21 mouse cellular contexts compared by ENCODE assay signal in genomic region chr9:79880031-79880430, GRCm38 (mm10).
DNase-seq lines count a peak whose midpoint lies in the region; ATAC-seq lines count a peak whose summit lies in the region.
"Had no signal": no experiment of that assay in that cellular context is flagged by ENCODE, and none has a peak within 500 bp of the region (broad histone marks: within the 10 kb centered on the region; RNA-seq: fewer than 3 reads in every experiment).

No protein-coding gene starts in this region.

- ATAC-seq in heart, embryonic 13.5 days (ENCODE audit: extremely low read depth, insufficient number of reproducible peaks, low FRiP score, low TSS enrichment) = no peak
- ATAC-seq in intestine, embryonic 16.5 days = no peak
- ATAC-seq: forebrain, embryonic 13.5 days; forebrain, embryonic 16.5 days had no signal

- H3K27ac ChIP-seq in heart, embryonic 13.5 days (replicated peaks) = 0 out of 2 replicates have a peak overlapping the region, but pooled peaks have one; percentile 14
- no peak overlapping the region for H3K27ac ChIP-seq in intestine, embryonic 16.5 days (ENCODE audit: low read length)
- H3K27ac ChIP-seq: forebrain, embryonic 10.5 days; forebrain, embryonic 13.5 days; hindbrain, embryonic 12.5 days; hindbrain, embryonic 15.5 days had no signal

- H3K9ac ChIP-seq in heart, embryonic 13.5 days = no peak overlapping the region
- no peak overlapping the region for H3K9ac ChIP-seq in intestine, embryonic 16.5 days (ENCODE audit: low read depth, low read length)
- H3K9ac ChIP-seq: forebrain, embryonic 13.5 days; heart, embryonic 12.5 days; hindbrain, embryonic 12.5 days; hindbrain, embryonic 15.5 days had no signal

- H3K9me3 ChIP-seq in heart, embryonic 13.5 days = no peaks in the 10 kb centered on the region
- H3K9me3 ChIP-seq in intestine, embryonic 16.5 days (ENCODE audit: control insufficient read depth, low read length) = no peaks in the 10 kb centered on the region
- H3K9me3 ChIP-seq: forebrain, embryonic 10.5 days; forebrain, embryonic 13.5 days; heart, embryonic 12.5 days; hindbrain, embryonic 12.5 days; hindbrain, embryonic 15.5 days had no signal

- H3K27me3 ChIP-seq in heart, embryonic 13.5 days (replicated peaks) = no peaks in the 10 kb centered on the region
- H3K27me3 ChIP-seq in intestine, embryonic 16.5 days (replicated peaks; ENCODE audit: control insufficient read depth, insufficient read depth, low read length) = no peaks in the 10 kb centered on the region
- H3K27me3 ChIP-seq: forebrain, embryonic 13.5 days; heart, embryonic 12.5 days; hindbrain, embryonic 12.5 days; hindbrain, embryonic 15.5 days had no signal

- WGBS in heart, embryonic 13.5 days = 26% methylated on average over 7 of the region's 7 CpGs
- 43% methylated on average over 7 of the region's 7 CpGs for whole genome bisulfite sequencing in intestine, embryonic 16.5 days

- H3K4me3 ChIP-seq in heart, embryonic 13.5 days = no peak overlapping the region
- no peak overlapping the region for H3K4me3 ChIP-seq in intestine, embryonic 16.5 days (ENCODE audit: low read length)
- H3K4me3 ChIP-seq: forebrain, embryonic 10.5 days; forebrain, embryonic 13.5 days; heart, embryonic 12.5 days; hindbrain, embryonic 12.5 days; hindbrain, embryonic 15.5 days had no signal

- no peaks in the 10 kb centered on the region for H3K36me3 ChIP-seq in heart, embryonic 13.5 days
- no peaks in the 10 kb centered on the region for H3K36me3 ChIP-seq in intestine, embryonic 16.5 days (ENCODE audit: control insufficient read depth, insufficient read depth, low read length)
- H3K36me3 ChIP-seq: forebrain, embryonic 10.5 days; heart, embryonic 12.5 days; hindbrain, embryonic 12.5 days; hindbrain, embryonic 15.5 days had no signal

- peaks cover 52% of the 10 kb centered on the region for H3K4me1 ChIP-seq in heart, embryonic 13.5 days
- 0 out of 2 replicates have a peak, but pooled peaks cover 4% of the 10 kb centered on the region for H3K4me1 ChIP-seq in intestine, embryonic 16.5 days (ENCODE audit: control insufficient read depth, insufficient read depth, low read length)

- DNase-seq in heart, adult 8-10 months (ENCODE audit: low spot score) = no peak
- DNase-seq in adrenal gland, adult 2 months = peak; percentile 86
- peak; percentile 53 for DNase-seq in adrenal gland, postnatal 14 days
- DNase-seq in urinary bladder, adult 2 months (ENCODE audit: low spot score) = no peak
- DNase-seq in thymus, adult 18-20 months = no peak
- DNase-seq: cerebellum, adult 18-20 months; cerebellum, adult 9-10 months; cerebellum, postnatal 14 days; gastrocnemius, postnatal 10 days; gastrocnemius, postnatal 36 days; heart, postnatal 14 days; kidney, adult 11 months; kidney, adult 9 months had no signal

- no peak overlapping the region for H3K4me2 ChIP-seq in heart, embryonic 13.5 days
- H3K4me2 ChIP-seq in intestine, embryonic 16.5 days (ENCODE audit: low read depth, low read length) = no peak overlapping the region
- H3K4me2 ChIP-seq: forebrain, embryonic 13.5 days; heart, embryonic 12.5 days; hindbrain, embryonic 12.5 days; hindbrain, embryonic 15.5 days had no signal

Comparison
In these comparisons a context has a peak if more than half of its experiments do, and no peak if none do; other contexts are left out.
1. DNase-seq: peak in adrenal gland, adult 2 months (single experiment) and adrenal gland, postnatal 14 days (single experiment); none in heart, adult 8-10 months (single experiment), urinary bladder, adult 2 months (single experiment) and thymus, adult 18-20 months (0 of 2).